Mouse (Mus musculus): Measurements from ENCODE around the gene Cox19. TPM values are rescaled to one million over a fixed set of nuclear protein-coding genes. Genes with fewer than 3 reads are reported as not detected.

The Cox19 gene
- polyA plus RNA-seq, 1 experiment, result 90.2 TPM

DNA sequence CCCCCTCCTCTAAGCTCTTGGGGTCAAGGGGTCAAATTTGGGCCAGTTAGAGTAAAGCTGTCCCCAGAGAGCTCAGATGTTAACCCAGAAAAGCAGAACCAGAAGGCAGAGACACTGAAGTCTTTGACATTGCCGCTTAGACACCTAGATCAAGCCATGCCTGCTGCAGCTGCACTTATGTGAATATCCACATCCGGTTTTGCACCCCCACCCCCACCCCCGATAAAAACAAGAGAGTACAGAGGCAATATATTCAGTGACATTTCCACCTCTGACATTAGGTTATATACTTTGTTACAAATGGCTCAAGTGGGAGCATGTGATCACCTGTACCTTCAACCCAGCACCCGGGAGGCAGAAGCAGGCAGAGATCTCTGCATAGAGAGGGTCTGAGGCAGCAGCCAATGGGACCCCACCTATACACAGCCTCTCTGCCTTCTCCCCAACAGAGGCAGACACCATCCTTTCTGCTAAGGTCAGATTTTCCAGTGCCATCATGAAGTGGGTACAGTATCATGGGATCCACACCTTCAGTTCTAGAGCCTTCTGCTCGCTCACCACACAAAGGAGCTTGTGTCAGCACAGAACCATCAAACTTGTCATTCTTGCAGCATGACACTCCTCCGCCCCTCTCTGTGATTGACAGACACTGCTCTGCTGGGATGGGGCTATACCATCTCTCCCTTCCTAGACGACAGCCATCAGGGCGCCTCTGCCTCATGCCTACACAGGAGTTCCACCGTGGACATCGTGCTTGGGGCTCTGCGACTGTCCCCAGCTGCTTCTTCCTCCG lies 60.6 kb downstream of the Cox19 start:
- TF ChIP-seq CTCF (IDR thresholded peaks at IDR 0.05; ENCODE audit: extremely low read depth, insufficient read depth, low read length) (no peak), POLR2A (IDR thresholded peaks at IDR 0.05; ENCODE audit: extremely low read depth, insufficient read depth, low read length) (no peak)

DNA sequence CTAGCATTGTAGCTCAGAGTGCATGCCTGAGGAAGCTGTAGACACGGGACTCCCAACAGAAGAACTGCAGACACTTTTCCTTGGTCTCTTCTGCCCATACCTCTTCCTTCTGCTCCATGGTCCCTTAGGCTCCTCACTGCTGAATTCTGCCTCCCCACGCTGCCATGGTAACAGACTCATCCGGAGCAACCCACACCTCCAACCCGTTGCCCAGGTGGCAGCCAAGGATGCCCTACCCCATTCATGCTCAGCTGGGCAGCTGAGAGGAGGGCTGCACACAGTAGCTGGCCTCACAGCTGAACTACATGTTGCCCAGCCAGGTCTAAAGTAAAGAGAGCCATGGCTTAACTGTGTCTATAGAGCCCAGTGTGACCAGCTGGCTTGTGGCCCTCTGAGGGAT lies 62.6 kb downstream of the Cox19 start:
- no peak overlapping the region for H3K27ac ChIP-seq (ENCODE audit: insufficient read depth, low read length)
- H3K4me1 ChIP-seq (ENCODE audit: control insufficient read depth, insufficient read depth, low read length), result peaks cover 2% of the 10 kb centered on the region; the same call in 1 of the 2 replicates
- no peak overlapping the region for H3K4me3 ChIP-seq (ENCODE audit: insufficient read depth, low read length)
- no peak for TF ChIP-seq CTCF (IDR thresholded peaks at IDR 0.05; ENCODE audit: extremely low read depth, insufficient read depth, low read length)

More for the DNA sequence above, 60.6 kb downstream of the Cox19 start:
- H3K27ac ChIP-seq (ENCODE audit: insufficient read depth, low read length), result no peak overlapping the region
- H3K4me1 ChIP-seq (ENCODE audit: control insufficient read depth, insufficient read depth, low read length), result peaks cover 2% of the 10 kb centered on the region; the same call in 1 of the 2 replicates
- H3K4me3 ChIP-seq (ENCODE audit: insufficient read depth, low read length), result no peak overlapping the region

DNA sequence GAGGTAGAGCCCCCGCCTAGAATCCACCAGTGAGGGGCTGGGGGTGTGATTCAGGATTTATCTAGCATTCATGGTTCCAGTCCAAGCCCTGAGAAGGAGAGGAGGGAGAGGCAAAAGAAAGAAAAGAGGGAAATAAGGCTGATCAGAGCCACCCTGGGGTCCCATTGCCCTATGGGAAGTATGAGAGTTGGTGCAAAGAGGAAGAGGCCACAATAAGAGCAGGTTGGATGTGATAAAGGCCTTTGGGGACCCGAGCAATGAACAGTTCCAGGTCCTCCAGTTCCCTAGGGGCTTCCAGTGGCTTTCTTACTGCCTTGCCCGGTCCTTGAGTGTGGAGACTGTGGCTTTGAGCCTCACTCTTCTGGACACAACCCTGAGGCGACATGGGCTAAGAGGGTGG lies 63.4 kb downstream of the Cox19 start:
- Histone ChIP-seq H3K4me3 (ENCODE audit: insufficient read depth, low read length) (no peak overlapping the region), H3K27ac (ENCODE audit: insufficient read depth, low read length) (no peak overlapping the region), H3K4me1 (ENCODE audit: control insufficient read depth, insufficient read depth, low read length) (peaks cover 2% of the 10 kb centered on the region; the same call in 1 of the 2 replicates)
- TF ChIP-seq POLR2A (IDR thresholded peaks at IDR 0.05; ENCODE audit: extremely low read depth, insufficient read depth, low read length) (no peak), CTCF (IDR thresholded peaks at IDR 0.05; ENCODE audit: extremely low read depth, insufficient read depth, low read length) (no peak)

DNA sequence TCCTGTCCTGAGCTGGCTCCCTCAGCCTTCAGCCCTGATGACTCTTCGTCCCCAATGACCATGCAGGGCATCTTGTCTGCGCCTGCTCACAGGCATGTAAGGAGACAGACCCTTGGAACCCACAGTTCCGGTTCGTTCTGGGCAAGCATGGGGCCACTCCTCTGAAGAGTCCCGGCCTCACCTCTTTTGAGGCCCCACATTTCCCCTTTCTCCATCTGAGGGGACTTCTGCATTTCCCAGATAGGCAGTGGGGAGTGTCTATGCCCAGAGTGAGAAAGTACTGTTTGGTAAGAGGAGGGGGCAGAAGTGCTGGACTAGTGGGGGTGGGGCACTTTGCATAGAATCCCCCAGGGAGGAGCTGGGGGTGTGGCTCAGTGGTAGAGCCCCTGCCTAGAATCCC lies 64.1 kb downstream of the Cox19 start:
- TF ChIP-seq POLR2A (IDR thresholded peaks at IDR 0.05; ENCODE audit: extremely low read depth, insufficient read depth, low read length), result no peak
- Histone ChIP-seq H3K27ac (ENCODE audit: insufficient read depth, low read length) (peak overlapping the region; percentile 74), H3K4me1 (ENCODE audit: control insufficient read depth, insufficient read depth, low read length) (peaks cover 2% of the 10 kb centered on the region; the same call in 1 of the 2 replicates), H3K4me3 (ENCODE audit: insufficient read depth, low read length) (no peak overlapping the region)

Other genes with a start within 250 kb of the Cox19 start
- 862 and 899 TPM in 2 replicates for gene Prkar1b, start 201.4 kb downstream of the Cox19 start, polyA plus RNA-seq (2012; rRNA removed)
- gene Dnaaf5, start 201.2 kb downstream of the Cox19 start, polyA plus RNA-seq (2012; rRNA removed), result 5.8 and 6.7 TPM in 2 replicates
- 115 and 128 TPM in 2 replicates for gene Sun1, start 150.8 kb downstream of the Cox19 start, polyA plus RNA-seq (2012; rRNA removed)
- 82.6 and 89.5 TPM in 2 replicates for gene Get4, start 99.1 kb downstream of the Cox19 start, polyA plus RNA-seq (2012; rRNA removed)
- gene Adap1, start 25.8 kb downstream of the Cox19 start, polyA plus RNA-seq (2012; rRNA removed), result 271 and 275 TPM in 2 replicates
- not detected in 2 replicates for gene Cyp2w1, start 1.2 kb upstream of the Cox19 start, polyA plus RNA-seq (2012; rRNA removed)
- gene Gpr146, start 26.3 kb upstream of the Cox19 start, polyA plus RNA-seq (2012; rRNA removed), result 15.3 and 16.3 TPM in 2 replicates
- gene C130050O18Rik, start 53.9 kb upstream of the Cox19 start, polyA plus RNA-seq (2012; rRNA removed), result 0.44 TPM in 2 replicates
- gene Gper1, start 71.7 kb upstream of the Cox19 start, polyA plus RNA-seq (2012; rRNA removed), result 4.7 and 4.8 TPM in 2 replicates
- 12.9 and 15.4 TPM in 2 replicates for gene 3110082I17Rik, start 109.1 kb upstream of the Cox19 start, polyA plus RNA-seq (2012; rRNA removed)
- gene Zfand2a, start 133.1 kb upstream of the Cox19 start, polyA plus RNA-seq (2012; rRNA removed), result 52.5 and 55.4 TPM in 2 replicates
- not detected in 2 replicates for gene Uncx, start 192.1 kb upstream of the Cox19 start, polyA plus RNA-seq (2012; rRNA removed)